Mouse (Mus musculus): ENCODE data around the gene Pla2g2c. TPM values are rescaled to one million over a fixed set of nuclear protein-coding genes. Genes with fewer than 3 reads are reported as not detected.

Gene Pla2g2c
- polyA plus RNA-seq, 1 experiment from 2014 or later = 0.27 TPM

GRCm38 (mm10) chr4:138752603-138753002 is 28.0 kb downstream of the Pla2g2c start:
- WGBS = 91% methylated on average over 6 of the region's 6 CpGs

GRCm38 (mm10) chr4:138753608-138754007 is 29.0 kb downstream of the Pla2g2c start:
- Histone ChIP-seq H3K4me2 (ENCODE audit: low read length) (no peak overlapping the region), H3K4me1 (ENCODE audit: control insufficient read depth in 2 of 2, insufficient read depth in 2 of 2, low read length in 2 of 2) (peaks cover 0 to 2% of the 10 kb centered on the region in 2 experiments; a peak in 1 of 4 replicates), H3K9me3 (ENCODE audit: control insufficient read depth, low read length) (no peaks in the 10 kb centered on the region), H3K27ac (replicated peaks in 1 of 2; ENCODE audit: control insufficient read depth in 1 of 2, insufficient read depth in 1 of 2, low read depth in 2 of 2, low read length in 2 of 2) (no peak overlapping the region), H3K36me3 (ENCODE audit: control insufficient read depth, insufficient read depth, low read length) (no peaks in the 10 kb centered on the region), H3K9ac (ENCODE audit: low read length) (no peak overlapping the region), H3K4me3 (ENCODE audit: control insufficient read depth in 1 of 2, insufficient read depth in 1 of 2, low read depth in 1 of 2, low read length in 2 of 2) (no peak overlapping the region), H3K27me3 (ENCODE audit: control insufficient read depth, insufficient read depth, low read length) (0 out of 2 replicates have a peak, but pooled peaks cover 12% of the 10 kb centered on the region)
- 76% methylated on average over 3 of the region's 3 CpGs for WGBS
- ATAC-seq (ENCODE audit: insufficient number of reproducible peaks, insufficient read depth, low FRiP score, low read depth) = no peak

More at GRCm38 (mm10) chr4:138752603-138753002, 28.0 kb downstream of the Pla2g2c start:
- H3K9ac ChIP-seq (ENCODE audit: low read length) = no peak overlapping the region
- peaks cover 0 to 2% of the 10 kb centered on the region in 2 experiments; a peak in 1 of 4 replicates for H3K4me1 ChIP-seq (ENCODE audit: control insufficient read depth in 2 of 2, insufficient read depth in 2 of 2, low read length in 2 of 2)
- no peaks in the 10 kb centered on the region for H3K36me3 ChIP-seq (ENCODE audit: control insufficient read depth, insufficient read depth, low read length)
- no peak overlapping the region for H3K4me2 ChIP-seq (ENCODE audit: low read length)
- H3K27me3 ChIP-seq (ENCODE audit: control insufficient read depth, insufficient read depth, low read length) = 0 out of 2 replicates have a peak, but pooled peaks cover 15% of the 10 kb centered on the region
- no peak for ATAC-seq (ENCODE audit: insufficient number of reproducible peaks, insufficient read depth, low FRiP score, low read depth)
- H3K27ac ChIP-seq (replicated peaks in 1 of 2; ENCODE audit: control insufficient read depth in 1 of 2, insufficient read depth in 1 of 2, low read depth in 2 of 2, low read length in 2 of 2) = no peak overlapping the region
- no peaks in the 10 kb centered on the region for H3K9me3 ChIP-seq (ENCODE audit: control insufficient read depth, low read length)
- H3K4me3 ChIP-seq (ENCODE audit: control insufficient read depth in 1 of 2, insufficient read depth in 1 of 2, low read depth in 1 of 2, low read length in 2 of 2) = no peak overlapping the region

GRCm38 (mm10) chr4:138754432-138754831 is 29.8 kb downstream of the Pla2g2c start:
- 36% methylated on average over 9 of the region's 9 CpGs for WGBS

GRCm38 (mm10) chr4:138755439-138755838 is 30.8 kb downstream of the Pla2g2c start:
- no peak overlapping the region for H3K4me2 ChIP-seq (ENCODE audit: low read length)
- H3K27ac ChIP-seq (replicated peaks in 1 of 2; ENCODE audit: control insufficient read depth in 1 of 2, insufficient read depth in 1 of 2, low read depth in 2 of 2, low read length in 2 of 2) = no peak overlapping the region
- WGBS = 50% methylated on average over 4 of the region's 4 CpGs
- H3K36me3 ChIP-seq (ENCODE audit: control insufficient read depth, insufficient read depth, low read length) = no peaks in the 10 kb centered on the region
- peaks cover 0 to 7% of the 10 kb centered on the region in 2 experiments; a peak in 1 of 4 replicates for H3K4me1 ChIP-seq (ENCODE audit: control insufficient read depth in 2 of 2, insufficient read depth in 2 of 2, low read length in 2 of 2)
- H3K4me3 ChIP-seq (ENCODE audit: control insufficient read depth in 1 of 2, insufficient read depth in 1 of 2, low read depth in 1 of 2, low read length in 2 of 2) = no peak overlapping the region
- no peaks in the 10 kb centered on the region; the same call in 1 of the 2 replicates for H3K27me3 ChIP-seq (ENCODE audit: control insufficient read depth, insufficient read depth, low read length)
- ATAC-seq (ENCODE audit: insufficient number of reproducible peaks, insufficient read depth, low FRiP score, low read depth) = no peak
- H3K9me3 ChIP-seq (ENCODE audit: control insufficient read depth, low read length) = no peaks in the 10 kb centered on the region
- H3K9ac ChIP-seq (ENCODE audit: low read length) = no peak overlapping the region

More at GRCm38 (mm10) chr4:138754432-138754831, 29.8 kb downstream of the Pla2g2c start:
- H3K4me2 ChIP-seq (ENCODE audit: low read length) = no peak overlapping the region
- H3K9ac ChIP-seq (ENCODE audit: low read length) = no peak overlapping the region
- H3K4me1 ChIP-seq (ENCODE audit: control insufficient read depth in 2 of 2, insufficient read depth in 2 of 2, low read length in 2 of 2) = peaks cover 0 to 7% of the 10 kb centered on the region in 2 experiments; a peak in 1 of 4 replicates
- H3K4me3 ChIP-seq (ENCODE audit: control insufficient read depth in 1 of 2, insufficient read depth in 1 of 2, low read depth in 1 of 2, low read length in 2 of 2) = no peak overlapping the region
- H3K36me3 ChIP-seq (ENCODE audit: control insufficient read depth, insufficient read depth, low read length) = no peaks in the 10 kb centered on the region
- no peak overlapping the region for H3K27ac ChIP-seq (replicated peaks in 1 of 2; ENCODE audit: control insufficient read depth in 1 of 2, insufficient read depth in 1 of 2, low read depth in 2 of 2, low read length in 2 of 2)
- no peak for ATAC-seq (ENCODE audit: insufficient number of reproducible peaks, insufficient read depth, low FRiP score, low read depth)
- H3K27me3 ChIP-seq (ENCODE audit: control insufficient read depth, insufficient read depth, low read length) = 0 out of 2 replicates have a peak, but pooled peaks cover 6% of the 10 kb centered on the region
- no peaks in the 10 kb centered on the region for H3K9me3 ChIP-seq (ENCODE audit: control insufficient read depth, low read length)

GRCm38 (mm10) chr4:138755983-138756382 is 31.4 kb downstream of the Pla2g2c start:
- H3K9ac ChIP-seq (ENCODE audit: low read length) = no peak overlapping the region
- H3K4me3 ChIP-seq (ENCODE audit: control insufficient read depth in 1 of 2, insufficient read depth in 1 of 2, low read depth in 1 of 2, low read length in 2 of 2) = no peak overlapping the region
- 81% methylated on average over 11 of the region's 11 CpGs for WGBS
- H3K4me2 ChIP-seq (ENCODE audit: low read length) = no peak overlapping the region
- H3K27me3 ChIP-seq (ENCODE audit: control insufficient read depth, insufficient read depth, low read length) = no peaks in the 10 kb centered on the region; the same call in 1 of the 2 replicates
- H3K9me3 ChIP-seq (ENCODE audit: control insufficient read depth, low read length) = no peaks in the 10 kb centered on the region
- H3K4me1 ChIP-seq (ENCODE audit: control insufficient read depth in 2 of 2, insufficient read depth in 2 of 2, low read length in 2 of 2) = peaks cover 0 to 7% of the 10 kb centered on the region in 2 experiments; a peak in 1 of 4 replicates
- no peaks in the 10 kb centered on the region for H3K36me3 ChIP-seq (ENCODE audit: control insufficient read depth, insufficient read depth, low read length)
- H3K27ac ChIP-seq (replicated peaks in 1 of 2; ENCODE audit: control insufficient read depth in 1 of 2, insufficient read depth in 1 of 2, low read depth in 2 of 2, low read length in 2 of 2) = no peak overlapping the region
- ATAC-seq (ENCODE audit: insufficient number of reproducible peaks, insufficient read depth, low FRiP score, low read depth) = no peak

- no peak within 1 kb of the TSS for H3K9ac ChIP-seq (ENCODE audit: low read length)
- H3K27ac ChIP-seq (replicated peaks in 1 of 2; ENCODE audit: control insufficient read depth in 1 of 2, insufficient read depth in 1 of 2, low read depth in 2 of 2, low read length in 2 of 2) = no peak within 1 kb of the TSS
- H3K4me2 ChIP-seq (ENCODE audit: low read length) = no peak within 1 kb of the TSS
- H3K36me3 ChIP-seq (ENCODE audit: control insufficient read depth, insufficient read depth, low read length) = no peaks in the 10 kb centered on the region
- ATAC-seq (ENCODE audit: insufficient number of reproducible peaks, insufficient read depth, low FRiP score, low read depth) = no peak
- H3K27me3 ChIP-seq (ENCODE audit: control insufficient read depth, insufficient read depth, low read length) = no peaks in the 10 kb centered on the region; the same call in 1 of the 2 replicates
- WGBS = 73% methylated on average over 8 of the region's 8 CpGs
- H3K9me3 ChIP-seq (ENCODE audit: control insufficient read depth, low read length) = no peaks in the 10 kb centered on the region
- peaks cover 0 to 7% of the 10 kb centered on the region in 2 experiments; a peak in 1 of 4 replicates for H3K4me1 ChIP-seq (ENCODE audit: control insufficient read depth in 2 of 2, insufficient read depth in 2 of 2, low read length in 2 of 2)
- H3K4me3 ChIP-seq (ENCODE audit: control insufficient read depth in 1 of 2, insufficient read depth in 1 of 2, low read depth in 1 of 2, low read length in 2 of 2) = no peak within 1 kb of the TSS
Measured at GRCm38 (mm10) chr4:138757416-138757815, 32.8 kb downstream of the Pla2g2c start, which contains the start of gene Pla2g2f. Pla2g2f (minus strand) TSS chr4:138757626.

GRCm38 (mm10) chr4:138762266-138762665 is 37.7 kb downstream of the Pla2g2c start:
- Histone ChIP-seq H3K4me2 (ENCODE audit: low read length) (no peak overlapping the region), H3K9me3 (ENCODE audit: control insufficient read depth, low read length) (no peaks in the 10 kb centered on the region), H3K27ac (replicated peaks in 1 of 2; ENCODE audit: control insufficient read depth in 1 of 2, insufficient read depth in 1 of 2, low read depth in 2 of 2, low read length in 2 of 2) (no peak overlapping the region), H3K4me3 (ENCODE audit: control insufficient read depth in 1 of 2, insufficient read depth in 1 of 2, low read depth in 1 of 2, low read length in 2 of 2) (no peak overlapping the region), H3K9ac (ENCODE audit: low read length) (no peak overlapping the region), H3K4me1 (ENCODE audit: control insufficient read depth in 2 of 2, insufficient read depth in 2 of 2, low read length in 2 of 2) (peaks cover 0 to 5% of the 10 kb centered on the region in 2 experiments; a peak in 1 of 4 replicates), H3K27me3 (ENCODE audit: control insufficient read depth, insufficient read depth, low read length) (no peaks in the 10 kb centered on the region; the same call in 1 of the 2 replicates), H3K36me3 (ENCODE audit: control insufficient read depth, insufficient read depth, low read length) (no peaks in the 10 kb centered on the region)
- WGBS = 69% methylated on average over 9 of the region's 9 CpGs
- no peak for ATAC-seq (ENCODE audit: insufficient number of reproducible peaks, insufficient read depth, low FRiP score, low read depth)

GRCm38 (mm10) chr4:138771970-138772369 is 47.4 kb downstream of the Pla2g2c start:
- Histone ChIP-seq H3K9ac (ENCODE audit: low read length) (no peak overlapping the region), H3K4me3 (ENCODE audit: control insufficient read depth in 1 of 2, insufficient read depth in 1 of 2, low read depth in 1 of 2, low read length in 2 of 2) (no peak overlapping the region), H3K27ac (replicated peaks in 1 of 2; ENCODE audit: control insufficient read depth in 1 of 2, insufficient read depth in 1 of 2, low read depth in 2 of 2, low read length in 2 of 2) (no peak overlapping the region), H3K27me3 (ENCODE audit: control insufficient read depth, insufficient read depth, low read length) (0 out of 2 replicates have a peak, but pooled peaks cover 3% of the 10 kb centered on the region), H3K9me3 (ENCODE audit: control insufficient read depth, low read length) (no peaks in the 10 kb centered on the region), H3K36me3 (ENCODE audit: control insufficient read depth, insufficient read depth, low read length) (no peaks in the 10 kb centered on the region), H3K4me2 (ENCODE audit: low read length) (no peak overlapping the region), H3K4me1 (ENCODE audit: control insufficient read depth in 2 of 2, insufficient read depth in 2 of 2, low read length in 2 of 2) (no peaks in the 10 kb centered on the region)
- WGBS = 79% methylated on average over 10 of the region's 10 CpGs
- no peak for ATAC-seq (ENCODE audit: insufficient number of reproducible peaks, insufficient read depth, low FRiP score, low read depth)

Data from heart, embryonic 14.5 days (tissue).